ENCODE assay signal across 9 mouse cellular contexts in genomic region chr19:46317546-46317885, GRCm38 (mm10). TPM values are rescaled to one million over a fixed set of nuclear protein-coding genes. Genes with fewer than 3 reads are reported as not detected.
DNase-seq lines count a peak whose midpoint lies in the region; ATAC-seq lines count a peak whose summit lies in the region.
"Had no signal": no experiment of that assay in that cellular context is flagged by ENCODE, and none has a peak within 500 bp of the region (broad histone marks: within the 10 kb centered on the region; RNA-seq: fewer than 3 reads in every experiment).

No protein-coding gene starts in this region.

- H3K9me3 ChIP-seq in heart, embryonic 16.5 days (replicated peaks; ENCODE audit: control insufficient read depth, low read length) = no peaks in the 10 kb centered on the region
- H3K9me3 ChIP-seq in liver, embryonic 12.5 days (replicated peaks) = no peaks in the 10 kb centered on the region
- H3K9me3 ChIP-seq in stomach, embryonic 16.5 days (replicated peaks; ENCODE audit: control insufficient read depth, low read length) = no peaks in the 10 kb centered on the region

- H3K36me3 ChIP-seq in heart, embryonic 16.5 days (ENCODE audit: control insufficient read depth, insufficient read depth) = no peaks in the 10 kb centered on the region
- peaks cover 7% of the 10 kb centered on the region for H3K36me3 ChIP-seq in liver, embryonic 12.5 days
- no peaks in the 10 kb centered on the region for H3K36me3 ChIP-seq in stomach, embryonic 16.5 days (ENCODE audit: control insufficient read depth, insufficient read depth, low read length)

- H3K4me1 ChIP-seq in heart, embryonic 16.5 days (ENCODE audit: control insufficient read depth, insufficient read depth, low read length) = peaks cover 14% of the 10 kb centered on the region
- H3K4me1 ChIP-seq in liver, embryonic 12.5 days = peaks cover 70% of the 10 kb centered on the region
- peaks cover 55% of the 10 kb centered on the region for H3K4me1 ChIP-seq in stomach, embryonic 16.5 days (ENCODE audit: control insufficient read depth, insufficient read depth, low read length)

- peak overlapping the region; percentile 68 for H3K4me2 ChIP-seq in heart, embryonic 16.5 days (ENCODE audit: low read depth, low read length)
- peak overlapping the region; percentile 91 for H3K4me2 ChIP-seq in liver, embryonic 12.5 days
- peak overlapping the region; percentile 61 for H3K4me2 ChIP-seq in stomach, embryonic 16.5 days (ENCODE audit: low read depth, low read length)

- peak overlapping the region; percentile 50 for H3K4me3 ChIP-seq in heart, embryonic 16.5 days (ENCODE audit: low read length)
- peak overlapping the region; percentile 55 for H3K4me3 ChIP-seq in liver, embryonic 12.5 days
- peak overlapping the region; percentile 52 for H3K4me3 ChIP-seq in stomach, embryonic 16.5 days (replicated peaks; ENCODE audit: low read length)

- peaks cover 86% of the 10 kb centered on the region for H3K27me3 ChIP-seq in heart, embryonic 16.5 days (ENCODE audit: control insufficient read depth, insufficient read depth, low read length)
- H3K27me3 ChIP-seq in liver, embryonic 12.5 days (replicated peaks) = peaks cover 94% of the 10 kb centered on the region
- peaks cover 44% of the 10 kb centered on the region for H3K27me3 ChIP-seq in stomach, embryonic 16.5 days (ENCODE audit: control insufficient read depth, insufficient read depth, low read length)

- peak overlapping the region; percentile 50 for H3K9ac ChIP-seq in heart, embryonic 16.5 days (ENCODE audit: low read length)
- H3K9ac ChIP-seq in liver, embryonic 12.5 days = peak overlapping the region; percentile 56
- peak overlapping the region; percentile 76 for H3K9ac ChIP-seq in stomach, embryonic 16.5 days (ENCODE audit: low read length)

- no peak overlapping the region for H3K27ac ChIP-seq in heart, embryonic 16.5 days (ENCODE audit: low read length)
- H3K27ac ChIP-seq in liver, embryonic 12.5 days = no peak overlapping the region
- peak overlapping the region; percentile 89 for H3K27ac ChIP-seq in stomach, embryonic 16.5 days (ENCODE audit: low read length)

- no peak for ATAC-seq in heart, embryonic 16.5 days (replicated peaks; ENCODE audit: extremely low read depth, insufficient read depth, low FRiP score)
- no peak for ATAC-seq in liver, embryonic 12.5 days
- peak; percentile 1; the same call in 1 of the 2 replicates for ATAC-seq in stomach, embryonic 16.5 days (ENCODE audit: insufficient read depth, low FRiP score)
- ATAC-seq in monocyte, adult 5-6 weeks (replicated peaks; ENCODE audit: insufficient number of reproducible peaks, low FRiP score, low TSS enrichment, poor library complexity, severe bottlenecking) = no peak

- peak; percentile 2 for DNase-seq in gastrocnemius, postnatal 25 days
- no peak for DNase-seq in gastrocnemius, adult 18-20 months (ENCODE audit: low spot score)
- DNase-seq in right cerebral cortex, postnatal 10 days (ENCODE audit: low spot score in 2 of 2) = peak; percentile 44
- no peak for DNase-seq in right cerebral cortex, postnatal 25 days

- WGBS in heart, embryonic 16.5 days = under 1% methylated on average over 48 of the region's 48 CpGs
- 2% methylated on average over 48 of the region's 48 CpGs for WGBS in liver, embryonic 12.5 days (ENCODE audit: insufficient replicate concordance)
- WGBS in stomach, embryonic 16.5 days = 1% methylated on average over 41 of the region's 48 CpGs

RNA-seq across cellular contexts. Expression of gene Psd, which starts 9.4 kb away (rescaled TPM):
- total RNA-seq in gastrocnemius, postnatal 25 days (2021) = under 1 TPM; 0.28 to 0.54 TPM
- total RNA-seq in gastrocnemius, adult 18-20 months (2021) = under 1 TPM; 0.09 to 0.11 TPM
- 4.1 and 5.1 TPM in 2 replicates for polyA plus RNA-seq in heart, embryonic 16.5 days (2015; fragmentation: Nextera tagmentation; extraction: Ambion mirVana)
- 10.7 and 11.3 TPM in 2 replicates for polyA plus RNA-seq in liver, embryonic 12.5 days (2016; fragmentation: Nextera tagmentation; extraction: Ambion mirVana)
- polyA plus RNA-seq in stomach, embryonic 16.5 days (2015; fragmentation: Nextera tagmentation; extraction: Ambion mirVana) = 22.1 and 23.0 TPM in 2 replicates
- 0.76 TPM in 1 of 3 replicates, not detected in the others for total RNA-seq in monocyte, adult 5-6 weeks (2017)

RNA-seq across cellular contexts. Expression of gene Fbxl15, which starts 10.5 kb away (rescaled TPM):
- 1 to 10 TPM; 2.9 TPM for total RNA-seq in gastrocnemius, postnatal 25 days (2021)
- 1 to 10 TPM; 3.5 to 3.9 TPM for total RNA-seq in gastrocnemius, adult 18-20 months (2021)
- polyA plus RNA-seq in heart, embryonic 16.5 days (2015; fragmentation: Nextera tagmentation; extraction: Ambion mirVana) = 11.0 and 12.8 TPM in 2 replicates
- 13.4 and 13.5 TPM in 2 replicates for polyA plus RNA-seq in liver, embryonic 12.5 days (2016; fragmentation: Nextera tagmentation; extraction: Ambion mirVana)
- 14.1 and 16.0 TPM in 2 replicates for polyA plus RNA-seq in stomach, embryonic 16.5 days (2015; fragmentation: Nextera tagmentation; extraction: Ambion mirVana)
- total RNA-seq in monocyte, adult 5-6 weeks (2017) = 1.2 to 3.0 TPM (median 2.2 TPM) in 3 replicates

RNA-seq across cellular contexts. Expression of gene Nfkb2, which starts 13.4 kb away (rescaled TPM):
- total RNA-seq in gastrocnemius, postnatal 25 days (2021) = 1 to 10 TPM; 7.2 to 8.5 TPM
- 10 to 100 TPM in 1 of 2 experiments, 1 to 10 TPM in 1; 7.7 to 10.9 TPM for total RNA-seq in gastrocnemius, adult 18-20 months (2021)
- 13.3 and 14.1 TPM in 2 replicates for polyA plus RNA-seq in heart, embryonic 16.5 days (2015; fragmentation: Nextera tagmentation; extraction: Ambion mirVana)
- polyA plus RNA-seq in liver, embryonic 12.5 days (2016; fragmentation: Nextera tagmentation; extraction: Ambion mirVana) = 5.6 and 6.1 TPM in 2 replicates
- 10.2 and 10.4 TPM in 2 replicates for polyA plus RNA-seq in stomach, embryonic 16.5 days (2015; fragmentation: Nextera tagmentation; extraction: Ambion mirVana)
- total RNA-seq in monocyte, adult 5-6 weeks (2017) = 48.8 to 62.5 TPM (median 55.3 TPM) in 3 replicates

RNA-seq across cellular contexts. Expression of gene Cuedc2, which starts 21.0 kb away (rescaled TPM):
- total RNA-seq in gastrocnemius, postnatal 25 days (2021) = 10 to 100 TPM; 56.1 to 56.5 TPM
- total RNA-seq in gastrocnemius, adult 18-20 months (2021) = 10 to 100 TPM; 59.8 to 65.7 TPM
- 142 and 150 TPM in 2 replicates for polyA plus RNA-seq in heart, embryonic 16.5 days (2015; fragmentation: Nextera tagmentation; extraction: Ambion mirVana)
- polyA plus RNA-seq in liver, embryonic 12.5 days (2016; fragmentation: Nextera tagmentation; extraction: Ambion mirVana) = 97.6 and 99.1 TPM in 2 replicates
- polyA plus RNA-seq in stomach, embryonic 16.5 days (2015; fragmentation: Nextera tagmentation; extraction: Ambion mirVana) = 131 and 133 TPM in 2 replicates
- 43.0 to 58.3 TPM (median 56.0 TPM) in 3 replicates for total RNA-seq in monocyte, adult 5-6 weeks (2017)

RNA-seq across cellular contexts. Expression of gene Mfsd13a, which starts 23.4 kb away (rescaled TPM):
- total RNA-seq in gastrocnemius, postnatal 25 days (2021) = 1 to 10 TPM; 1.0 to 1.2 TPM
- 1 to 10 TPM; 1.6 to 1.9 TPM for total RNA-seq in gastrocnemius, adult 18-20 months (2021)
- polyA plus RNA-seq in heart, embryonic 16.5 days (2015; fragmentation: Nextera tagmentation; extraction: Ambion mirVana) = 6.0 TPM in 2 replicates
- polyA plus RNA-seq in liver, embryonic 12.5 days (2016; fragmentation: Nextera tagmentation; extraction: Ambion mirVana) = 13.2 and 14.5 TPM in 2 replicates
- 13.8 and 16.8 TPM in 2 replicates for polyA plus RNA-seq in stomach, embryonic 16.5 days (2015; fragmentation: Nextera tagmentation; extraction: Ambion mirVana)
- total RNA-seq in monocyte, adult 5-6 weeks (2017) = 0.57 to 2.9 TPM (median 0.75 TPM) in 3 replicates
- total RNA-seq: G1E had no signal

Comparison
In these comparisons a context has a peak if more than half of its experiments do, and no peak if none do; other contexts are left out.
1. DNase-seq: peak in gastrocnemius, postnatal 25 days (single experiment) and right cerebral cortex, postnatal 10 days (2 of 2); none in gastrocnemius, adult 18-20 months (single experiment) and right cerebral cortex, postnatal 25 days (single experiment).
2. Peak in every context shown above with its lines, with median percentiles within 50 percentile points of each other: H3K4me2 ChIP-seq, H3K4me3 ChIP-seq and H3K9ac ChIP-seq.